Mouse (Mus musculus) spleen, adult 2 months (tissue): ENCODE data around the gene Defb7. TPM values are rescaled to one million over a fixed set of nuclear protein-coding genes. Genes with fewer than 3 reads are reported as not detected.

Source experiments
- DNase-seq, 2 experiments: peaks; one replicate each; pipeline versions ENCODE4 v3.0.0 to v3.0.0-alpha.2; 2012 to 2021; ENCODE audit warnings: low spot score in 2 of 2, low read depth in 1 of 2
- H3K27ac ChIP-seq: fragments of 200-500 bp; 2 replicates; pipeline ENCODE4 v1.5.1; 2012; ENCODE audit warnings: low read length, inconsistent platforms; ENCODE audit not compliant: insufficient read depth
- H3K27me3 ChIP-seq: fragments of 200-500 bp; 2 replicates; pipeline ENCODE4 v1.6.1; 2012; ENCODE audit warnings: mild to moderate bottlenecking, moderate library complexity, low read length, inconsistent platforms; ENCODE audit not compliant: control insufficient read depth, insufficient read depth
- H3K36me3 ChIP-seq: fragments of 200-500 bp; 2 replicates; pipeline ENCODE4 v1.6.1; 2012; ENCODE audit warnings: mild to moderate bottlenecking, low read length, inconsistent platforms; ENCODE audit not compliant: control insufficient read depth, insufficient read depth
- H3K4me1 ChIP-seq: fragments of 200-500 bp; 2 replicates; pipeline ENCODE4 v1.6.1; 2011; ENCODE audit warnings: inconsistent platforms; ENCODE audit not compliant: control insufficient read depth, insufficient read depth, insufficient read length
- H3K4me3 ChIP-seq: fragments of 200-500 bp; 2 replicates; pipeline ENCODE4 v1.5.1; 2011; ENCODE audit warnings: mild to moderate bottlenecking, inconsistent platforms; ENCODE audit not compliant: insufficient read depth, insufficient read length; ENCODE audit errors: extremely low read depth
- CTCF ChIP-seq: fragments of 200-500 bp; IDR thresholded peaks from 2 replicates; pipeline ENCODE4 v1.5.1; 2011; ENCODE audit warnings: mild to moderate bottlenecking, inconsistent platforms; ENCODE audit not compliant: insufficient read depth, insufficient read length, insufficient replicate concordance; ENCODE audit errors: extremely low read depth
- POLR2A ChIP-seq: fragments of 200-500 bp; IDR thresholded peaks from 2 replicates; pipeline ENCODE4 v1.6.1; 2011; ENCODE audit warnings: low read depth, low read length, inconsistent platforms
- WGBS: fragments of 180-500 bp; shearing (Covaris S2); methylation state at CpG from one replicate; pipeline ENCODE4 v1.1.7; 2018; 5-methylcytosine and 5-hydroxymethylcytosine counted together
- polyA plus RNA-seq: library from polyadenylated mRNA; depleted of rRNA; stranded (reverse); fragments of >200 nt; gene quantifications from 2 replicates; pipeline ENCODE4 v1.2.3, GENCODE M21; 2012; rRNA removed

Gene Defb7
- not detected in 2 replicates for polyA plus RNA-seq

GRCm38 (mm10) chr8:19494797-19495196, at the start of gene Defb7:
Defb7 (plus strand) TSS chr8:19495097.
- no peaks in the 10 kb centered on the region for H3K27me3 ChIP-seq
- WGBS, result 86% methylated on average over 2 of the region's 2 CpGs
- no peak within 1 kb of the TSS for H3K27ac ChIP-seq
- DNase-seq, result no peak
- H3K36me3 ChIP-seq, result no peaks in the 10 kb centered on the region
- no peaks in the 10 kb centered on the region for H3K4me1 ChIP-seq
- no peak within 1 kb of the TSS for H3K4me3 ChIP-seq
- TF ChIP-seq CTCF, result no peak
- no peak for TF ChIP-seq POLR2A

DNA sequence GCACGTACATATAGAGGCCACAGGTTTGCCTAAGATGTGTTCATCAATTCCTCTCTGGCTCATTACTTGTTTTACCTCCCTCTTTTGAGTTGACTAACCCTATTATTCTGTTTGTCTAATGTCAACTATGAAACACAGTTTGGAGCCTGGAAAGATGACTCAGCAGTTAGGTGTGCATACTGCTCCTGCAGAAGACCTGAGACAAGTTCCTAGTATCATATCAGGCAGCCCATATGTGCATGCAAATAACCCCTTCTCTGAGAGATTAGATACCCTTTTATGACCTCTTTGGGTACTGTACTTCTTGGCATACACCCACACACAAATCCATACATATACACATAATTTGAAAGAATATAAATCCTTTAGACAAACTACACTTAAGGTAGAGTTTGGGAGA, 48.5 kb upstream of the Defb7 start:
- H3K36me3 ChIP-seq, result no peaks in the 10 kb centered on the region
- no peaks in the 10 kb centered on the region for H3K27me3 ChIP-seq
- H3K4me3 ChIP-seq, result no peak overlapping the region
- no peak for DNase-seq
- 71% methylated on average over 1 of the region's 1 CpGs for WGBS
- H3K4me1 ChIP-seq, result no peaks in the 10 kb centered on the region
- no peak overlapping the region for H3K27ac ChIP-seq
- TF ChIP-seq POLR2A (no peak), CTCF (no peak)

DNA sequence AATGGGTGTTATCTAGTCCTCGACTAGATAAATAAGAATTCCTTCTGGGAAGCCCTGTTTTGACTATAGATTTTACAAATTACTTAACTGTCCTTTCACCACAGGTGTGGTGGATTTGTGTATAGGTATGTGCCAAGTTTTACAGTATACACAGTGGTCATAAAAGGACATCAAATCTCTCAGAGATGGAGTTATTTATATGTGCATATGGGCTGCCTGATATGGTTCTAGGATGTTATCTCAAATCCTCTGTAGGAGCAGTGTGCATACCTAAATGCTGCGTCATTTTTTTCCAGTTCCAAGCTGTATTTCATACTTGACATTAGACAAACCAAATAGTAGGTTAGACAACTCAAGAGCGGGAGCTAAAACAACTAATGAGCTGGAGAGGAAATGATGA, 33.5 kb upstream of the Defb7 start:
- no peaks in the 10 kb centered on the region for H3K4me1 ChIP-seq
- no peaks in the 10 kb centered on the region for H3K36me3 ChIP-seq
- no peak for DNase-seq
- no peaks in the 10 kb centered on the region for H3K27me3 ChIP-seq
- TF ChIP-seq POLR2A, result no peak
- no peak for TF ChIP-seq CTCF
- no peak overlapping the region for H3K4me3 ChIP-seq
- H3K27ac ChIP-seq, result no peak overlapping the region
- WGBS, result 68% methylated on average over 3 of the region's 3 CpGs

- WGBS, result 84% methylated on average over 3 of the region's 3 CpGs
Measured at GRCm38 (mm10) chr8:19469026-19469425, 25.9 kb upstream of the Defb7 start.

GRCm38 (mm10) chr8:19500524-19500923, 5.6 kb downstream of the Defb7 start:
- Histone ChIP-seq H3K36me3 (no peaks in the 10 kb centered on the region), H3K27me3 (no peaks in the 10 kb centered on the region), H3K4me3 (no peak overlapping the region), H3K27ac (no peak overlapping the region), H3K4me1 (no peaks in the 10 kb centered on the region)
- WGBS, result 78% methylated on average over 1 of the region's 1 CpGs
- DNase-seq, result no peak
- TF ChIP-seq CTCF (no peak), POLR2A (no peak)

More at GRCm38 (mm10) chr8:19469026-19469425, 25.9 kb upstream of the Defb7 start:
- H3K4me3 ChIP-seq, result no peak overlapping the region
- no peaks in the 10 kb centered on the region for H3K4me1 ChIP-seq
- H3K36me3 ChIP-seq, result no peaks in the 10 kb centered on the region
- no peaks in the 10 kb centered on the region for H3K27me3 ChIP-seq
- no peak for TF ChIP-seq POLR2A
- no peak for TF ChIP-seq CTCF
- DNase-seq, result no peak
- H3K27ac ChIP-seq, result no peak overlapping the region

DNA sequence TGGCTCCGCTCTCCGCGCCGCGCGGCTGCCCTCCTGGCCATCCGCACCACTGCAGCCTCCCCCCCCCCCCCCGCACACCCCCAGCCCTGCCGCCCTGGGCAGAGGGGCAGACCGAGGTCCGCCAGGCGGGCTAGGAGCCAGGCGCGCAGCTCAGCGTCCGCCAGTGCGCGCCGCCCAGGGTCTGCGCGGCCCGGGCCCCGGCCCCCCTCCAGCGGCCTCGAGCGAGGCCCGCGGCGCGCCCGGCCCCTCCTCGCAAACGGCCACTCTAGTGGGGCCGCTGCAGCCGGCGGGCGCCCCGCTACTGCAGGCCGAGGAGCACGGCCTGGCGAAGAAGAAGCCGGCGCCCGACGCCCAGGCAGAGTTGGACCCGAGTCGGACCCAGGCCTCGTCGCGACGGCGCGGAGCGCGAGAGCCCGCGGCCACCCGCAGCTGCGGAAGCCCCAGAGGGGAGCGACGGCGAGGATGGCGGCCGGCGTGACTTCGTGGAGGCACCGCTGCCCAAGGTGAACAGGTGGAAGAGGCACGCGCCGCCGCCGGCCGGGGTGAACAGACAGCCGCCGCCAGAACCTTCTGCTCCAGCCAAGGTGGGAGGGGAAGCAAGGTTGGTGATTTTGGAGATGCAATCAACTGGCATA, 40.4 kb downstream of the Defb7 start:
- 23% methylated on average over 70 of the region's 75 CpGs for WGBS

GRCm38 (mm10) chr8:19540376-19540775, 45.5 kb downstream of the Defb7 start:
- no peaks in the 10 kb centered on the region for H3K27me3 ChIP-seq

More for the DNA sequence above, 40.4 kb downstream of the Defb7 start:
- no peak for DNase-seq
- H3K27me3 ChIP-seq, result no peaks in the 10 kb centered on the region
- no peak overlapping the region for H3K4me3 ChIP-seq
- H3K36me3 ChIP-seq, result no peaks in the 10 kb centered on the region
- TF ChIP-seq POLR2A (no peak), CTCF (no peak)
- no peaks in the 10 kb centered on the region for H3K4me1 ChIP-seq
- no peak overlapping the region for H3K27ac ChIP-seq

More at GRCm38 (mm10) chr8:19540376-19540775, 45.5 kb downstream of the Defb7 start:
- WGBS, result 62% methylated on average over 1 of the region's 1 CpGs
- Histone ChIP-seq H3K4me1 (no peaks in the 10 kb centered on the region), H3K27ac (no peak overlapping the region), H3K4me3 (no peak overlapping the region), H3K36me3 (no peaks in the 10 kb centered on the region)
- no peak for DNase-seq
- no peak for TF ChIP-seq POLR2A
- no peak for TF ChIP-seq CTCF

Other genes starting within 250 kb of the Defb7 start
- not detected in 2 replicates for gene Defb5, start 247.5 kb upstream of the Defb7 start, polyA plus RNA-seq
- gene Defb3, start 201.7 kb upstream of the Defb7 start, polyA plus RNA-seq, result not detected in 2 replicates
- not detected in 2 replicates for gene Defb8, start 47.5 kb upstream of the Defb7 start, polyA plus RNA-seq
- gene 4930467E23Rik, start 234.5 kb downstream of the Defb7 start, polyA plus RNA-seq, result not detected in 2 replicates